Mouse (Mus musculus) liver (tissue): ENCODE results near the gene Plagl2.
"Not testable (repeated sequence)": the region's sequence is repeated elsewhere in the genome, so short reads cannot be mapped to it uniquely, and the experiment has no call there.

Experiments used
- DNase-seq: peaks from one replicate; pipeline ENCODE4 v3.0.0-alpha.2; 2020; ENCODE audit warnings: mixed read lengths

Plagl2 gene

GRCm38 (mm10) chr2:153241250-153242014 is at the start of gene Plagl2, which contains the start of gene Pofut1:
TSS of gene Plagl2 (minus strand) at chr2:153241426.
TSS of gene Pofut1 (plus strand) at chr2:153241533.
- peak; percentile 95 for DNase-seq

- peak; percentile 39 for DNase-seq
Measured at GRCm38 (mm10) chr2:153287835-153288234, 46.6 kb upstream of the Plagl2 start.

- no peak for DNase-seq
Measured at GRCm38 (mm10) chr2:153286524-153286923, 45.3 kb upstream of the Plagl2 start.

GRCm38 (mm10) chr2:153283919-153284318 is 42.7 kb upstream of the Plagl2 start:
- no peak for DNase-seq

GRCm38 (mm10) chr2:153278357-153278756 is 37.1 kb upstream of the Plagl2 start:
- DNase-seq: no peak

GRCm38 (mm10) chr2:153276846-153277245 is 35.6 kb upstream of the Plagl2 start:
- not testable (repeated sequence) for DNase-seq

GRCm38 (mm10) chr2:153276440-153276839 is 35.2 kb upstream of the Plagl2 start:
- no peak for DNase-seq

- not testable (repeated sequence) for DNase-seq
Measured at GRCm38 (mm10) chr2:153275577-153275976, 34.4 kb upstream of the Plagl2 start.

GRCm38 (mm10) chr2:153274919-153275247 is 33.7 kb upstream of the Plagl2 start:
- no peak for DNase-seq

GRCm38 (mm10) chr2:153274200-153274918 is 33.1 kb upstream of the Plagl2 start:
- not testable (repeated sequence) for DNase-seq

- not testable (repeated sequence) for DNase-seq
Measured at GRCm38 (mm10) chr2:153270231-153270915, 29.1 kb upstream of the Plagl2 start.

- DNase-seq: no peak
Measured at GRCm38 (mm10) chr2:153267331-153267730, 26.1 kb upstream of the Plagl2 start.

- DNase-seq: no peak
Measured at GRCm38 (mm10) chr2:153263053-153263452, 21.8 kb upstream of the Plagl2 start.

GRCm38 (mm10) chr2:153259864-153260674 is 18.8 kb upstream of the Plagl2 start:
- DNase-seq: peak; percentile 62

GRCm38 (mm10) chr2:153259030-153259863 is 18.0 kb upstream of the Plagl2 start:
- no peak for DNase-seq

GRCm38 (mm10) chr2:153256604-153257003 is 15.4 kb upstream of the Plagl2 start:
- DNase-seq: no peak

- no peak for DNase-seq
Measured at GRCm38 (mm10) chr2:153249751-153250150, 8.5 kb upstream of the Plagl2 start.

GRCm38 (mm10) chr2:153242156-153242555 is 930 bp upstream of the Plagl2 start:
- DNase-seq: no peak

GRCm38 (mm10) chr2:153240701-153241235 is 458 bp downstream of the Plagl2 start:
- DNase-seq: peak; percentile 92

GRCm38 (mm10) chr2:153239860-153240480 is 1.3 kb downstream of the Plagl2 start:
- peak; percentile 59 for DNase-seq
